Mouse (Mus musculus): ENCODE results near the gene Slc4a2.

DNA sequence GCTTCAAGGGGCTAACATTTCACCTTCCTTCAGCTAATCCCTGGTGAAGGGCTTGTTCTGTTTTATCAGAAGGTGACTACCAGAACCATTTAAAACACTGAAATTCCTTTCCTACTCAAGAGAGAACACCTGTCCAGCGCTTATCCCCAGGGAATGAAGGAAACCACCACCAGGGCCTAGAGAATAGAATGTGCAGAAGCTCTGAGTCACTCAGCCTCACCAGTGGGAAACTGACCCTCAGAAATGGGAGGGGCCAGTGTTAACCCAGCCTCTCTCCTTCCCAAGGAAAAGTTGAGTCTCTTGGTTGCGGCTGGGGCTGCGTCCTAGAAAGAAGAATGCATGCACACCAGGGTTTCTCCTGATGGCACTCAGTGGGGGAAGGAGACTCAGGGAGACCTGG, 31.4 kb downstream of the Slc4a2 start:
- TF ChIP-seq GATA1 (IDR thresholded peaks at IDR 0.05; ENCODE audit: borderline replicate concordance, low read length) (no peak), FLI1 (IDR thresholded peaks at IDR 0.05; ENCODE audit: low read length) (no peak)
